Mouse (Mus musculus): ENCODE data around the gene C130050O18Rik. TPM values are rescaled to one million over a fixed set of nuclear protein-coding genes. Genes with fewer than 3 reads are reported as not detected.

C130050O18Rik gene
- polyA plus RNA-seq, 1 experiment from 2014 or later: 0.27 TPM

DNA sequence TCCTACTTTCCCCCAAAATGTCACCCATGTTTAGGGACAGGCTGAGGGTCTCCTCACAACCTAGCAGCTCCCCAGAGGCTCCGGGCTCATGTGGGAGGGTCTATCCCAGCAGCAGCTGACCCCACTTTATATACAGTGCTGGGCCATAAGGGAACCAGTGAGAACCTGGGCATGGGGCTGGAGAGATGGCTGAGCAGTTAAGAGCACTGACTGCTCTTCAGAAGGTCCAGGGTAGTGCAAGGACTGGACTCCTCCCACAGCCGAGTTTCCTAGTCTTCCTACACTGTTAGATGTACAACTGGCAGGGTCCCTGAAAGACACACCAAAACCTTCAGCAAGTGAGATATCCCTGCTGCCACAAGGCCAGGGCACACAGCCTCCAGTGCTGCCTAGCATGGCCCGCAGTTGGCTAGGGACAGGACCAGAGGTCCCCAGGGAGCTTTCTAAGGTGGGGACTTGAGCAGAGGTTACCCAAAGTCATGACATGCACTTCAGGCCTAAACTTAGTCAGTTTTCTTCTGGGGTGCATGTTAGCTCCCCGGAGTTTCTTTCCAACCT, 7.6 kb upstream of the C130050O18Rik start:
- H3K4me1 ChIP-seq (ENCODE audit: control insufficient read depth, insufficient read depth, low read length): no peaks in the 10 kb centered on the region
- ATAC-seq (replicated peaks; ENCODE audit: insufficient number of reproducible peaks, low FRiP score, low TSS enrichment, low read depth) (no peak), DNase-seq (ENCODE audit: low spot score) (no peak)
- H3K4me3 ChIP-seq (ENCODE audit: low read depth, low read length): no peak overlapping the region
- H3K36me3 ChIP-seq (replicated peaks; ENCODE audit: control insufficient read depth, insufficient read depth, low read depth, low read length): no peaks in the 10 kb centered on the region
- no peak overlapping the region for H3K27ac ChIP-seq (replicated peaks; ENCODE audit: low read depth, low read length)
- no peak overlapping the region for H3K9ac ChIP-seq (replicated peaks; ENCODE audit: low read length)
- H3K9me3 ChIP-seq (replicated peaks; ENCODE audit: control insufficient read depth, low read length): no peaks in the 10 kb centered on the region
- 93% methylated on average over 4 of the region's 4 CpGs for whole genome bisulfite sequencing
- H3K27me3 ChIP-seq (ENCODE audit: control insufficient read depth, insufficient read depth, low read length): no peaks in the 10 kb centered on the region
- H3K4me2 ChIP-seq (ENCODE audit: low read depth, low read length): no peak overlapping the region

DNA sequence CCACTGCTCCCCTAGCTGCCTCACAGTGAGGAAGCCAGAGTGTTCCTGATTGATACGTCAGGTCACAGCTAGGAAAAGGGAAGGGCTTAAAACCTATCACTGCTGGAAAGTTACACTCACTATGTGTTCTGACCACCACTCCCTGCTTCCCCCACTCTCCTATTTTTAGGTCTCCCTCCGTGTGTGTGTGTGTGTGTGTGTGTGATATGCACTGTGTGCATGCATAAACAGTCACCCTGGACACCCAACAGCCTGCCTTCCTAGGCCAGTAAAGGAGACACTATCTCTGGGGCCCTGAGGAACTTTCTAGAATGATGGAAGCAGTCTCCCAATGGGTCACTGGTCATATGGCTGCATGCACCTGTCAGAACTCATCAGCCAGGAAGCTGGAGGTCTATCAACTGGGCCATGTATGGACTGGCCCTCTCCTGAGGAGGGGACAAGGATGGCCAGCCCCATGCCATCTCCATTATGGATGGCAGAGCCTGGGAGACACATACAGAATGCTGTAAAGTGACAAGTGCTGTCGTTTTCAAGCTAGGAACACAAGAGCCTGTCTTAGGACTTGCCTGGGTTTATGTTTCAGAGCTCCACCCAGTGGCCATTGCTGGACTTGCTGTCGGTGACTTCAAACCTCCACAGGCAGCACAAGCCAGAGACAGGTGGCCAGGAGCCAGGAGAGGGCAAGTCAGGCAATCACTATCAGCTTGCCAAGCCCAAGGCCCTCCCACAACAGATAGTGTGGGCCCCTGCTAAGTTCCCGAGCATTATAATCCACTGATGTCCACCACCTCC, 6.9 kb upstream of the C130050O18Rik start:
- no peaks in the 10 kb centered on the region for H3K27me3 ChIP-seq (ENCODE audit: control insufficient read depth, insufficient read depth, low read length)
- ATAC-seq (replicated peaks; ENCODE audit: insufficient number of reproducible peaks, low FRiP score, low TSS enrichment, low read depth) (peak; percentile 36; the same call in 1 of the 2 replicates), DNase-seq (ENCODE audit: low spot score) (peak; percentile 83)
- no peak overlapping the region for H3K4me2 ChIP-seq (ENCODE audit: low read depth, low read length)
- no peak overlapping the region for H3K9ac ChIP-seq (replicated peaks; ENCODE audit: low read length)
- no peaks in the 10 kb centered on the region for H3K36me3 ChIP-seq (replicated peaks; ENCODE audit: control insufficient read depth, insufficient read depth, low read depth, low read length)
- no peaks in the 10 kb centered on the region for H3K9me3 ChIP-seq (replicated peaks; ENCODE audit: control insufficient read depth, low read length)
- H3K4me3 ChIP-seq (ENCODE audit: low read depth, low read length): no peak overlapping the region
- no peaks in the 10 kb centered on the region for H3K4me1 ChIP-seq (ENCODE audit: control insufficient read depth, insufficient read depth, low read length)
- H3K27ac ChIP-seq (replicated peaks; ENCODE audit: low read depth, low read length): no peak overlapping the region
- WGBS: 42% methylated on average over 5 of the region's 5 CpGs

DNA sequence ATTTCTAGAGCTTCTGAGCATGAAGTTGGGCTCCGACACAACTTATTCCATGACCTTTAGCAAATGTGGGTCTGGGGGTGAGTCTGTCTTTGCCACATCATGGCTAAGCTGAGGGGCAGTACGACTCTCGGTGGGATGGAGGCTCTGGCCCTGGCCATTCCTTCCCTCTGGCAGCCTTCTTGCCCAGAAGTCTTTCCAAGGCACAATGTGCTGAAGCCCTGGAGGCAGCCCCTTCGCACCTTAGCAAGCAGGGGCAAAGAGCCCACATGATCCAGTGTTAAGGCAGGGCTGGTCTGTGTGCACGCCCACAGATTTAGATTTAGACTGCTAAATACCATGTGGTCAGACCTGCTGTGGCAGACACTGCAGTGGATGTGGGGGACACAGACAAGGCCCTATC, 6.3 kb upstream of the C130050O18Rik start:
- no peak overlapping the region for H3K9ac ChIP-seq (replicated peaks; ENCODE audit: low read length)
- H3K4me2 ChIP-seq (ENCODE audit: low read depth, low read length): no peak overlapping the region
- no peak overlapping the region for H3K4me3 ChIP-seq (ENCODE audit: low read depth, low read length)
- DNase-seq (ENCODE audit: low spot score) (no peak), ATAC-seq (replicated peaks; ENCODE audit: insufficient number of reproducible peaks, low FRiP score, low TSS enrichment, low read depth) (no peak)
- no peaks in the 10 kb centered on the region for H3K36me3 ChIP-seq (replicated peaks; ENCODE audit: control insufficient read depth, insufficient read depth, low read depth, low read length)
- H3K4me1 ChIP-seq (ENCODE audit: control insufficient read depth, insufficient read depth, low read length): no peaks in the 10 kb centered on the region
- WGBS: 87% methylated on average over 5 of the region's 5 CpGs
- no peak overlapping the region for H3K27ac ChIP-seq (replicated peaks; ENCODE audit: low read depth, low read length)
- H3K27me3 ChIP-seq (ENCODE audit: control insufficient read depth, insufficient read depth, low read length): no peaks in the 10 kb centered on the region
- no peaks in the 10 kb centered on the region for H3K9me3 ChIP-seq (replicated peaks; ENCODE audit: control insufficient read depth, low read length)

DNA sequence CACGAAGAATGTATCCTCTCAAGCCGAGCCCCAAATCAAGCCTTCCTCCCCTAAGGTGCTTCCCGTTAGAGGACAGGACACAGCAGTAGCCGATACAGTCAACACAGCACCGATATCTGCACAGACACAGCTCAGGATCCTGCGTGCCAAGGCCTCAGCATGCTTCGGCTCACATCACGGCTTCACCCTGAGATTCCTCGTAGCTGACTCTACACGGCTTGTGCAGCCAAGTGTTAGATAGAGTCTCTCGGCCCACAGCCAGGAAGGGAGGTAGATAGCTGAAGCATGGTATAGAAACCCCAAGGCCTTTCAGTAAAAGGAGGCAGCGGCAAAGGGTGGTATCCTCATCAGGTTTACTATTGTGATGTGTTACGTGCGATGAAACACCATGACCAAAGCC, 5.1 kb upstream of the C130050O18Rik start:
- WGBS: 89% methylated on average over 14 of the region's 14 CpGs
- Histone ChIP-seq H3K27ac (replicated peaks; ENCODE audit: low read depth, low read length) (no peak overlapping the region), H3K4me1 (ENCODE audit: control insufficient read depth, insufficient read depth, low read length) (no peaks in the 10 kb centered on the region), H3K4me2 (ENCODE audit: low read depth, low read length) (no peak overlapping the region), H3K27me3 (ENCODE audit: control insufficient read depth, insufficient read depth, low read length) (no peaks in the 10 kb centered on the region), H3K9ac (replicated peaks; ENCODE audit: low read length) (no peak overlapping the region), H3K4me3 (ENCODE audit: low read depth, low read length) (no peak overlapping the region), H3K9me3 (replicated peaks; ENCODE audit: control insufficient read depth, low read length) (no peaks in the 10 kb centered on the region), H3K36me3 (replicated peaks; ENCODE audit: control insufficient read depth, insufficient read depth, low read depth, low read length) (no peaks in the 10 kb centered on the region)
- DNase-seq (ENCODE audit: low spot score) (no peak), ATAC-seq (replicated peaks; ENCODE audit: insufficient number of reproducible peaks, low FRiP score, low TSS enrichment, low read depth) (no peak)

DNA sequence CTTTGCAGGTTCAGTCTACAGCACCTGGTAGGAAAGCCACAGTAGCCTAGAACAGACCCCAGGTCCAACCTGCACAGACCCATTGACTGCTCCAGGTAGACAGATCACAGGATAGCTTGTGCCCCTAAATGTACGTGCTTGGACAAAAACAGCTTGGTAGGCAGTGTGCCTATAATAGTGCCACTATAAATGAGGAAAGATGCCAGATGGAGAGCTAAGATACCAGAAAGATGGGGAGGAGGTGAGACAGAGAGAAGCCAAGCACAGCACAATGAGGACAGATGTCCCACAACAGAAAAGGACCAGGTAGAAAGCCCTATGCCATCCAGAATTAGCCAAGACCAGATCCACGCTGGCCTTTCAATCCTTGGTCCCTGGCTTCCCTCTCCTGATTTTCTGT, 3.0 kb upstream of the C130050O18Rik start:
- H3K4me2 ChIP-seq (ENCODE audit: low read depth, low read length): no peak overlapping the region
- DNase-seq (ENCODE audit: low spot score) (no peak), ATAC-seq (replicated peaks; ENCODE audit: insufficient number of reproducible peaks, low FRiP score, low TSS enrichment, low read depth) (no peak)
- no peak overlapping the region for H3K4me3 ChIP-seq (ENCODE audit: low read depth, low read length)
- no peak overlapping the region for H3K27ac ChIP-seq (replicated peaks; ENCODE audit: low read depth, low read length)
- no peaks in the 10 kb centered on the region for H3K36me3 ChIP-seq (replicated peaks; ENCODE audit: control insufficient read depth, insufficient read depth, low read depth, low read length)
- H3K27me3 ChIP-seq (ENCODE audit: control insufficient read depth, insufficient read depth, low read length): no peaks in the 10 kb centered on the region
- H3K9me3 ChIP-seq (replicated peaks; ENCODE audit: control insufficient read depth, low read length): no peaks in the 10 kb centered on the region
- H3K4me1 ChIP-seq (ENCODE audit: control insufficient read depth, insufficient read depth, low read length): no peaks in the 10 kb centered on the region; the same call in 1 of the 2 replicates
- H3K9ac ChIP-seq (replicated peaks; ENCODE audit: low read length): no peak overlapping the region
- 94% methylated on average over 2 of the region's 2 CpGs for WGBS

DNA sequence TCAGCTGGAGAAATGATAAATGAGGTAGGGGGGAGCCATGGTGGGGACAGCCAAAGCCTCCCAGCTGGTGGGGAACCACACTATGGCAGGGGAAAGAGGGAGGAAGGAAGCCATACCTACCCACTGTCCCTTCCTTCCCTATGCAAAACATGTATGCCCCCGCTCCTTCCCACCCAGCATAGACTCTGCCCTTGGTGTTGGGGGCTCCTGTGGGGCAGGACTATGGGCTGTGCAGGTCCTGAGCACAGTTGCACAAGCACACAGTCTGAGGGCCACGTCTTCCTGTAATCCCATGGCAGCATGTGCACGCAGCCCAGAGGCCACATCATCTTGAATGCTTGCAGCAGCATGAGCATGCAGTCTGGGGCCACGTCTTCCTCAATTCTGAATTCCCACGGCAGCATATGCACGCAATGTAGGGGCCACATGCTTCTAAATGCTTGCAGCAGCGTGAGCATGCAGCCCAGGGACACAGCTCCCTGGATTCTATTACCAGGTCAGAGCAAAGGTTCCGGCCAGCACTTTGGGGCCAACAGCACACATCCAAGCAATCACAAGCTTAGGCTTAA, 1.3 kb upstream of the C130050O18Rik start:
- H3K27ac ChIP-seq (replicated peaks; ENCODE audit: low read depth, low read length): no peak overlapping the region
- H3K36me3 ChIP-seq (replicated peaks; ENCODE audit: control insufficient read depth, insufficient read depth, low read depth, low read length): no peaks in the 10 kb centered on the region
- ATAC-seq (replicated peaks; ENCODE audit: insufficient number of reproducible peaks, low FRiP score, low TSS enrichment, low read depth) (no peak), DNase-seq (ENCODE audit: low spot score) (no peak)
- H3K4me1 ChIP-seq (ENCODE audit: control insufficient read depth, insufficient read depth, low read length): no peaks in the 10 kb centered on the region; the same call in 1 of the 2 replicates
- no peaks in the 10 kb centered on the region for H3K9me3 ChIP-seq (replicated peaks; ENCODE audit: control insufficient read depth, low read length)
- H3K27me3 ChIP-seq (ENCODE audit: control insufficient read depth, insufficient read depth, low read length): no peaks in the 10 kb centered on the region
- no peak overlapping the region for H3K9ac ChIP-seq (replicated peaks; ENCODE audit: low read length)
- H3K4me2 ChIP-seq (ENCODE audit: low read depth, low read length): no peak overlapping the region
- no peak overlapping the region for H3K4me3 ChIP-seq (ENCODE audit: low read depth, low read length)
- 75% methylated on average over 8 of the region's 8 CpGs for WGBS

DNA sequence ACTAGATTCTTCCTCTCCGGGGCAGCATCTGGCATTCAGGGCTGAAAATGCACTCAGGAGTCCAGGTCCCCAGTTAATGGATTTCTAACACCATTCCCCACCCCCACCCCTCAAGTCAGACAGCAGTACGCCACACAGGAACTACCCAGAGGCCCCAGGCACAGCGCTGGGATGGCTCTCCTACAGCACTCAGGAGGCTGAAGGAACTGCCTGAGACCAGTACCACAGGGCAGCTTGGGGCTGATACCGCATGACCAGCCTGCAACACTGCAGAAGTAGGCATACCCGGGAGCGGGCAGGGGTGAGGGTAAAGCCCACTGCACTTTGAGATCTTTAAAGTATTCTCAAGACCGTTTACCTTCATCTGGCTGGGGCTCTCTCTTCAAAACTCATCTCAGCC, 398 bp downstream of the C130050O18Rik start:
- DNase-seq (ENCODE audit: low spot score): no peak
- Histone ChIP-seq H3K36me3 (replicated peaks; ENCODE audit: control insufficient read depth, insufficient read depth, low read depth, low read length) (no peaks in the 10 kb centered on the region), H3K9ac (replicated peaks; ENCODE audit: low read length) (no peak overlapping the region), H3K27ac (replicated peaks; ENCODE audit: low read depth, low read length) (no peak overlapping the region), H3K4me3 (ENCODE audit: low read depth, low read length) (no peak overlapping the region), H3K27me3 (ENCODE audit: control insufficient read depth, insufficient read depth, low read length) (no peaks in the 10 kb centered on the region), H3K4me2 (ENCODE audit: low read depth, low read length) (no peak overlapping the region), H3K9me3 (replicated peaks; ENCODE audit: control insufficient read depth, low read length) (no peaks in the 10 kb centered on the region), H3K4me1 (ENCODE audit: control insufficient read depth, insufficient read depth, low read length) (no peaks in the 10 kb centered on the region; the same call in 1 of the 2 replicates)
- 71% methylated on average over 7 of the region's 7 CpGs for WGBS
- ATAC-seq (replicated peaks; ENCODE audit: insufficient number of reproducible peaks, low FRiP score, low TSS enrichment, low read depth): 0 out of 2 replicates have a peak, but pooled peaks have one; percentile 29

DNA sequence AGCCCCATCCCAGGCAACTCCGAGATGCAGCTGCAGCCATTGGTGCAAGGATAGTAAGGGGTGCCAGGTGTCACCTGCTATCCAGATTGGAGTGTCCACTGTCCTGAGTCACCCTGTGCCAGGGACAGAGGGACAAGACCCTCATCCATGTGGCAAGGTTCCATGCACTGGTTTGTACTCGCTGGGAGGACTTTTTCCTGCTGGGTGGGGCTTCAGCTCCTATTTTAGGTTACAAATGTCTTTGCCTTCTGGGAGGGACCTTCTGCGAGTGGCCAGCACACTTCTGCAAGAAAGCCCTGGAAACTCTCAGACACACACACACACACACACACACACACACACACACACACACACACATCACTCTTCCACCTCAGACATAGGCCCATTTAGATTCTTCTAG, 873 bp downstream of the C130050O18Rik start:
- 85% methylated on average over 3 of the region's 3 CpGs for WGBS
- ATAC-seq (replicated peaks; ENCODE audit: insufficient number of reproducible peaks, low FRiP score, low TSS enrichment, low read depth): 0 out of 2 replicates have a peak, but pooled peaks have one; percentile 10
- no peaks in the 10 kb centered on the region; the same call in 1 of the 2 replicates for H3K4me1 ChIP-seq (ENCODE audit: control insufficient read depth, insufficient read depth, low read length)

More for the DNA sequence above, 873 bp downstream of the C130050O18Rik start:
- H3K4me2 ChIP-seq (ENCODE audit: low read depth, low read length): no peak overlapping the region
- DNase-seq (ENCODE audit: low spot score): no peak
- H3K4me3 ChIP-seq (ENCODE audit: low read depth, low read length): no peak overlapping the region
- H3K36me3 ChIP-seq (replicated peaks; ENCODE audit: control insufficient read depth, insufficient read depth, low read depth, low read length): no peaks in the 10 kb centered on the region
- no peak overlapping the region for H3K27ac ChIP-seq (replicated peaks; ENCODE audit: low read depth, low read length)
- no peaks in the 10 kb centered on the region for H3K27me3 ChIP-seq (ENCODE audit: control insufficient read depth, insufficient read depth, low read length)
- H3K9ac ChIP-seq (replicated peaks; ENCODE audit: low read length): no peak overlapping the region
- H3K9me3 ChIP-seq (replicated peaks; ENCODE audit: control insufficient read depth, low read length): no peaks in the 10 kb centered on the region
